Mouse (Mus musculus) CH12.LX (cell line): ENCODE measurements around the gene Wdr77.
A peak's percentile ranks its signal among the peaks of the same experiment; 100 is the strongest.

ENCODE experiments used
- CHD1 ChIP-seq: IDR thresholded peaks from 2 replicates; pipeline ENCODE4 v1.6.1; 2012; ENCODE audit warnings: low read depth, low read length, improper control_type of control experiment, inconsistent platforms
- CHD2 ChIP-seq: IDR thresholded peaks from 2 replicates; pipeline ENCODE4 v1.6.1; 2011; ENCODE audit warnings: low read length, improper control_type of control experiment
- CTCF ChIP-seq, 2 experiments: IDR thresholded peaks in 1 of 2; conservative IDR thresholded peaks in 1 of 2; 2 replicates each; pipeline ENCODE4 v1.5.1; 2011 to 2012; ENCODE audit warnings: low read depth in 2 of 2, low read length in 2 of 2, improper control_type of control experiment in 1 of 2, inconsistent platforms in 1 of 2, mild to moderate bottlenecking in 1 of 2, moderate library complexity in 1 of 2
- JUND ChIP-seq: conservative IDR thresholded peaks from 2 replicates; pipeline ENCODE4 v1.6.1; 2011; ENCODE audit warnings: low read depth, low read length, improper control_type of control experiment
- MAX ChIP-seq: IDR thresholded peaks from 2 replicates; pipeline ENCODE4 v1.6.1; 2011; ENCODE audit warnings: low read length, improper control_type of control experiment
- MEF2A ChIP-seq: IDR thresholded peaks from 2 replicates; pipeline ENCODE4 v1.6.1; 2014; ENCODE audit warnings: low read depth, mild to moderate bottlenecking, inconsistent platforms, low read length, improper control_type of control experiment, borderline replicate concordance
- MYC ChIP-seq: IDR thresholded peaks from 2 replicates; pipeline ENCODE4 v1.6.1; 2011; ENCODE audit warnings: low read depth, mild to moderate bottlenecking, improper control_type of control experiment, low read length
- NRF1 ChIP-seq: IDR thresholded peaks from 2 replicates; pipeline ENCODE4 v1.6.1; 2014; ENCODE audit warnings: low read depth, mild to moderate bottlenecking, inconsistent platforms, low read length, improper control_type of control experiment, moderate library complexity
- POLR2A ChIP-seq: IDR thresholded peaks from 2 replicates; pipeline ENCODE4 v1.6.1; 2011; ENCODE audit warnings: low read depth, mild to moderate bottlenecking, improper control_type of control experiment, low read length
- POLR2AphosphoS2 ChIP-seq: IDR thresholded peaks from 2 replicates; pipeline ENCODE4 v1.6.1; 2011; ENCODE audit warnings: low read depth, low read length, improper control_type of control experiment
- TBP ChIP-seq: conservative IDR thresholded peaks from 2 replicates; pipeline ENCODE4 v1.6.1; 2011; ENCODE audit warnings: low read depth, low read length, improper control_type of control experiment
- USF2 ChIP-seq: conservative IDR thresholded peaks from 2 replicates; pipeline ENCODE4 v1.6.1; 2011; ENCODE audit warnings: low read depth, low read length, improper control_type of control experiment
- ZMIZ1 ChIP-seq: IDR thresholded peaks from 2 replicates; pipeline ENCODE4 v1.6.1; 2012; ENCODE audit warnings: low read depth, mild to moderate bottlenecking, inconsistent platforms, low read length, improper control_type of control experiment
- ZNF384 ChIP-seq: IDR thresholded peaks from 2 replicates; pipeline ENCODE4 v1.6.1; 2012; ENCODE audit warnings: low read depth, low read length, improper control_type of control experiment, inconsistent platforms

GRCm38 (mm10) chr3:105959585-105959984 lies 416 bp downstream of the Wdr77 start:
- no peak for TF ChIP-seq CTCF (conservative IDR thresholded peaks at IDR 0.05 in 1 of 2, IDR thresholded peaks at IDR 0.05 in 1 of 2; ENCODE audit: low read depth in 2 of 2, low read length in 2 of 2)
- TF ChIP-seq ZNF384 = no peak
- TF ChIP-seq MEF2A = no peak
- TF ChIP-seq CHD2 = no peak
- no peak for TF ChIP-seq ZMIZ1
- peak; percentile 1; the same call in 1 of the 2 replicates for TF ChIP-seq MYC
- no peak for TF ChIP-seq MAX
- TF ChIP-seq JUND = no peak
- no peak for TF ChIP-seq TBP
- no peak for TF ChIP-seq POLR2AphosphoS2
- no peak for TF ChIP-seq NRF1
- no peak for TF ChIP-seq POLR2A
- no peak for TF ChIP-seq CHD1
- no peak for TF ChIP-seq USF2
